Mouse (Mus musculus) liver, embryonic 11.5 days (tissue): ENCODE results near the gene Tff1. TPM values are rescaled to one million over a fixed set of nuclear protein-coding genes. Genes with fewer than 3 reads are reported as not detected.

Experiments used
- polyA plus RNA-seq: library from polyadenylated mRNA; unstranded; fragments of >200 nt; fragmentation: Nextera tagmentation; extraction: Ambion mirVana; gene quantifications from 2 replicates; pipeline ENCODE4 v1.2.1, GENCODE M21; 2014

Gene Tff1
- polyA plus RNA-seq, 1 experiment from 2014 or later: not detected

Other genes with a start within 250 kb of the Tff1 start
- gene Umodl1, start 210.6 kb downstream of the Tff1 start, polyA plus RNA-seq: not detected in 2 replicates
- gene Abcg1, start 107.6 kb downstream of the Tff1 start, polyA plus RNA-seq: 6.5 and 6.7 TPM in 2 replicates
- 2.1 and 2.5 TPM in 2 replicates for gene Tff3, start 35.6 kb downstream of the Tff1 start, polyA plus RNA-seq
- not detected in 2 replicates for gene Tff2, start 21.0 kb downstream of the Tff1 start, polyA plus RNA-seq
- 0.12 and 0.45 TPM in 2 replicates for gene Tmprss3, start 33.7 kb upstream of the Tff1 start, polyA plus RNA-seq
- 37.9 and 42.5 TPM in 2 replicates for gene Ubash3a, start 42.6 kb upstream of the Tff1 start, polyA plus RNA-seq
- gene Rsph1, start 112.1 kb upstream of the Tff1 start, polyA plus RNA-seq: 0.40 and 0.88 TPM in 2 replicates
- 6.6 and 7.7 TPM in 2 replicates for gene Slc37a1, start 121.5 kb upstream of the Tff1 start, polyA plus RNA-seq
- 10.4 and 11.5 TPM in 2 replicates for gene Pde9a, start 220.9 kb upstream of the Tff1 start, polyA plus RNA-seq